Mouse (Mus musculus) heart, postnatal 36 days (tissue): ENCODE measurements around the gene Spp2. TPM values are rescaled to one million over a fixed set of nuclear protein-coding genes. Genes with fewer than 3 reads are reported as not detected.

Source experiments
- DNase-seq, 2 experiments: peaks; one replicate each; pipeline ENCODE4 v3.0.0; 2021 to 2022
- intact Hi-C: fragments of 180-260 bp; cut with DNase I; formaldehyde crosslinking; loops from one replicate; pipeline ENCODE4 v1.15.1; 2025
- total RNA-seq, 2 experiments: library from RNA; stranded (reverse); gene quantifications; 2 replicates each; pipeline ENCODE4 v1.2.3; 2021

Gene Spp2
- total RNA-seq, result not detected

- no peak for DNase-seq
- intact Hi-C loops, result no loop called here
These were observed at the start of gene Spp2 for GRCm38 (mm10) chr1:88406807-88407198. Gene Spp2, plus strand, starts transcription at chr1:88406961.

- intact Hi-C loops, result loop anchor here (2.0 to 5.0 kb wide), 2 partner anchors 350 to 385 kb away; no protein-coding TSS in a partner anchor
These were observed 49.2 kb upstream of the Spp2 start for GRCm38 (mm10) chr1:88357458-88358090.

GRCm38 (mm10) chr1:88358102-88358654 lies 48.6 kb upstream of the Spp2 start:
- DNase-seq, result no peak
- intact Hi-C loops, result loop anchor here (5.0 kb wide), 1 partner anchor 349 kb away; no protein-coding TSS in a partner anchor

More at GRCm38 (mm10) chr1:88357458-88358090, 49.2 kb upstream of the Spp2 start:
- peak; percentile 8 to 20 for DNase-seq

- no peak for DNase-seq
- intact Hi-C loops, result no loop called here
These were observed 45.7 kb upstream of the Spp2 start for GRCm38 (mm10) chr1:88361085-88361484.

- intact Hi-C loops, result no loop called here
- DNase-seq, result no peak
These were observed 39.7 kb upstream of the Spp2 start for GRCm38 (mm10) chr1:88366881-88367644.

GRCm38 (mm10) chr1:88378446-88378845 lies 28.3 kb upstream of the Spp2 start:
- DNase-seq, result no peak
- intact Hi-C loops, result no loop called here

- intact Hi-C loops, result no loop called here
- no peak for DNase-seq
These were observed 15.1 kb upstream of the Spp2 start for GRCm38 (mm10) chr1:88391632-88392031.

- no peak for DNase-seq
- intact Hi-C loops, result no loop called here
These were observed 13.4 kb upstream of the Spp2 start for GRCm38 (mm10) chr1:88393321-88393720.

GRCm38 (mm10) chr1:88403378-88403777 lies 3.4 kb upstream of the Spp2 start:
- intact Hi-C loops, result no loop called here
- no peak for DNase-seq

- intact Hi-C loops, result no loop called here
- no peak for DNase-seq
These were observed 519 bp upstream of the Spp2 start for GRCm38 (mm10) chr1:88406078-88406806.

- intact Hi-C loops, result no loop called here
- DNase-seq, result no peak
These were observed 1.6 kb downstream of the Spp2 start for GRCm38 (mm10) chr1:88408340-88408739.

- intact Hi-C loops, result no loop called here
- DNase-seq, result no peak
These were observed 5.3 kb downstream of the Spp2 start for GRCm38 (mm10) chr1:88412013-88412412.

- DNase-seq, result no peak
- intact Hi-C loops, result no loop called here
These were observed 12.2 kb downstream of the Spp2 start for GRCm38 (mm10) chr1:88418943-88419342.

GRCm38 (mm10) chr1:88422045-88422444 lies 15.3 kb downstream of the Spp2 start:
- intact Hi-C loops, result loop anchor here (5.0 kb wide), 1 partner anchor 770 kb away; no protein-coding TSS in a partner anchor
- DNase-seq, result no peak

- intact Hi-C loops, result loop anchor here (5.0 kb wide), 1 partner anchor 769 kb away; no protein-coding TSS in a partner anchor
- DNase-seq, result no peak
These were observed 16.2 kb downstream of the Spp2 start for GRCm38 (mm10) chr1:88422846-88423395.

- peak; percentile 78 to 85 for DNase-seq
- intact Hi-C loops, result loop anchor here (1.0 to 5.0 kb wide), 4 partner anchors 138 to 768 kb away; no protein-coding TSS in a partner anchor
These were observed 18.0 kb downstream of the Spp2 start for GRCm38 (mm10) chr1:88424602-88425252.

GRCm38 (mm10) chr1:88427987-88428741 lies 21.4 kb downstream of the Spp2 start:
- intact Hi-C loops, result no loop called here
- DNase-seq, result no peak

- no peak for DNase-seq
- intact Hi-C loops, result no loop called here
These were observed 22.7 kb downstream of the Spp2 start for GRCm38 (mm10) chr1:88429413-88429812.

GRCm38 (mm10) chr1:88431262-88431661 lies 24.5 kb downstream of the Spp2 start:
- no peak for DNase-seq
- intact Hi-C loops, result no loop called here
